In the genomic region with DNA sequence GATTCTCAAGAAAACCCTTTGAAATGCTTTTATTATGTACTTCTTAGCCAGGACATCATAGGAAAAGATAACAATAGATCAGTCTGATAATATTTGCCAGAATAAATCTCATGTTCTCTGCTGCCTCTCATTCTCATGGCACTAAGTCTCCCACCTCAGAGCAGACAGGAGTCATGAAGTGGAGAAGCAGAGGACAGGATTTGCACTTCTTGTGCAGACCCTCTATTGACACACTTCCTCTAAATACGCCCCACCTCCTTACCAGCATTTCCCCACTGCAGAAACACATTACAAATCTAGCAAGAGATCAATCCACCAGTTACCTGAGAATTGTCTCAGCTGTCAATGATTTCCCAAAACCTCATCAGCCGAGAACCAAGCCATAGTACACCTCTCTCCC, we compare ENCODE assay signal across 18 mouse cellular contexts. TPM values are rescaled to one million over a fixed set of nuclear protein-coding genes. Genes with fewer than 3 reads are reported as not detected.
DNase-seq lines count a peak whose midpoint lies in the region; ATAC-seq and TF ChIP-seq lines count a peak whose summit lies in the region.
"Had no signal": no experiment of that assay in that cellular context is flagged by ENCODE, and none has a peak within 500 bp of the region (broad histone marks: within the 10 kb centered on the region; RNA-seq: fewer than 3 reads in every experiment).

No protein-coding gene starts in this region.

- TF ChIP-seq CTCF in midbrain, postnatal 0 days (IDR thresholded peaks at IDR 0.05): no peak
- TF ChIP-seq CTCF in brain, embryonic 14.5 days (IDR thresholded peaks at IDR 0.05; ENCODE audit: borderline replicate concordance, extremely low read depth, insufficient read depth, insufficient read length): no peak

- H3K9ac ChIP-seq in midbrain, embryonic 12.5 days (replicated peaks): no peak overlapping the region
- no peak overlapping the region for H3K9ac ChIP-seq in midbrain, postnatal 0 days (replicated peaks; ENCODE audit: low read length, poor library complexity, severe bottlenecking)
- no peak overlapping the region for H3K9ac ChIP-seq in forebrain, embryonic 13.5 days
- H3K9ac ChIP-seq in midbrain, embryonic 16.5 days (ENCODE audit: low read depth, low read length): no peak overlapping the region
- H3K9ac ChIP-seq: embryonic facial prominence, embryonic 15.5 days; limb, embryonic 15.5 days; liver, embryonic 15.5 days had no signal

- no peak overlapping the region for H3K4me3 ChIP-seq in midbrain, embryonic 12.5 days
- H3K4me3 ChIP-seq in midbrain, postnatal 0 days (ENCODE audit: low read depth, low read length): no peak overlapping the region
- H3K4me3 ChIP-seq in forebrain, embryonic 13.5 days: no peak overlapping the region
- H3K4me3 ChIP-seq in midbrain, embryonic 16.5 days (ENCODE audit: low read depth, low read length): no peak overlapping the region
- H3K4me3 ChIP-seq: limb, embryonic 15.5 days; liver, embryonic 15.5 days had no signal

- peaks cover 7% of the 10 kb centered on the region for H3K4me1 ChIP-seq in midbrain, embryonic 12.5 days
- no peaks in the 10 kb centered on the region for H3K4me1 ChIP-seq in midbrain, postnatal 0 days (ENCODE audit: insufficient read depth, low read length)
- H3K4me1 ChIP-seq in forebrain, embryonic 13.5 days: peaks cover 13% of the 10 kb centered on the region
- H3K4me1 ChIP-seq in midbrain, embryonic 16.5 days (ENCODE audit: control insufficient read depth, insufficient read depth, low read length): peaks cover 3% of the 10 kb centered on the region; the same call in 1 of the 2 replicates
- H3K4me1 ChIP-seq: limb, embryonic 15.5 days; liver, embryonic 15.5 days had no signal

- TF ChIP-seq POLR2A in brain, embryonic 14.5 days (IDR thresholded peaks at IDR 0.05; ENCODE audit: borderline replicate concordance, extremely low read depth, insufficient read depth, insufficient read length, poor library complexity, severe bottlenecking): no peak

- H3K4me2 ChIP-seq in midbrain, embryonic 12.5 days (replicated peaks): no peak overlapping the region
- no peak overlapping the region for H3K4me2 ChIP-seq in midbrain, postnatal 0 days (ENCODE audit: low read depth, low read length, poor library complexity, severe bottlenecking)
- no peak overlapping the region for H3K4me2 ChIP-seq in forebrain, embryonic 13.5 days
- H3K4me2 ChIP-seq in midbrain, embryonic 16.5 days (ENCODE audit: low read length): no peak overlapping the region
- H3K4me2 ChIP-seq: liver, embryonic 15.5 days had no signal

- H3K9me3 ChIP-seq in midbrain, embryonic 12.5 days: no peaks in the 10 kb centered on the region
- no peaks in the 10 kb centered on the region for H3K9me3 ChIP-seq in midbrain, postnatal 0 days (ENCODE audit: low read length)
- no peaks in the 10 kb centered on the region for H3K9me3 ChIP-seq in forebrain, embryonic 13.5 days (replicated peaks)
- no peaks in the 10 kb centered on the region for H3K9me3 ChIP-seq in midbrain, embryonic 16.5 days (replicated peaks; ENCODE audit: control insufficient read depth, low read length, poor library complexity, severe bottlenecking)
- H3K9me3 ChIP-seq: embryonic facial prominence, embryonic 15.5 days; limb, embryonic 15.5 days; liver, embryonic 15.5 days had no signal

- ATAC-seq in midbrain, embryonic 12.5 days (ENCODE audit: low FRiP score, low read depth): peak; percentile 17; the same call in 1 of the 2 replicates
- no peak for ATAC-seq in midbrain, postnatal 0 days (ENCODE audit: low FRiP score)
- peak; percentile 3; the same call in 1 of the 2 replicates for ATAC-seq in forebrain, embryonic 13.5 days
- peak; percentile 30; the same call in 1 of the 2 replicates for ATAC-seq in midbrain, embryonic 16.5 days

- WGBS in midbrain, embryonic 12.5 days: 36% methylated on average over 2 of the region's 2 CpGs
- WGBS in midbrain, postnatal 0 days: 44% methylated on average over 2 of the region's 2 CpGs
- WGBS in forebrain, embryonic 13.5 days: 24% methylated on average over 2 of the region's 2 CpGs
- 24% methylated on average over 2 of the region's 2 CpGs for WGBS in midbrain, embryonic 16.5 days

- H3K27me3 ChIP-seq in midbrain, embryonic 12.5 days: no peaks in the 10 kb centered on the region
- no peaks in the 10 kb centered on the region for H3K27me3 ChIP-seq in midbrain, postnatal 0 days (ENCODE audit: insufficient read depth, low read length)
- no peaks in the 10 kb centered on the region for H3K27me3 ChIP-seq in forebrain, embryonic 13.5 days
- H3K27me3 ChIP-seq in midbrain, embryonic 16.5 days (ENCODE audit: control insufficient read depth, insufficient read depth, low read depth, low read length): no peaks in the 10 kb centered on the region
- H3K27me3 ChIP-seq: embryonic facial prominence, embryonic 15.5 days; limb, embryonic 15.5 days; liver, embryonic 15.5 days had no signal

- no peak overlapping the region for H3K27ac ChIP-seq in midbrain, embryonic 12.5 days (replicated peaks)
- no peak overlapping the region for H3K27ac ChIP-seq in midbrain, postnatal 0 days (ENCODE audit: low read depth, low read length)
- peak overlapping the region; percentile 77; the same call in 1 of the 2 replicates for H3K27ac ChIP-seq in forebrain, embryonic 13.5 days
- no peak overlapping the region for H3K27ac ChIP-seq in midbrain, embryonic 16.5 days (ENCODE audit: low read length)
- H3K27ac ChIP-seq: embryonic facial prominence, embryonic 15.5 days; liver, embryonic 15.5 days had no signal

- DNase-seq in midbrain, postnatal 0 days (ENCODE audit: low spot score): no peak
- peak; percentile 30 for DNase-seq in brain, embryonic 14.5 days (ENCODE audit: low read depth)
- no peak for DNase-seq in adrenal gland, adult (ENCODE audit: inconsistent age in 2 of 2, low spot score in 1 of 2)
- no peak for DNase-seq in layer of hippocampus, postnatal 36 days
- DNase-seq: adrenal gland, adult 8-10 months; heart, postnatal 10 days; kidney, adult 18-20 months; kidney, postnatal 10 days had no signal

- H3K36me3 ChIP-seq in midbrain, embryonic 12.5 days: no peaks in the 10 kb centered on the region
- H3K36me3 ChIP-seq in midbrain, postnatal 0 days (ENCODE audit: insufficient read depth, low read length): no peaks in the 10 kb centered on the region
- H3K36me3 ChIP-seq in forebrain, embryonic 13.5 days (ENCODE audit: poor library complexity, severe bottlenecking): no peaks in the 10 kb centered on the region
- H3K36me3 ChIP-seq in midbrain, embryonic 16.5 days (ENCODE audit: control insufficient read depth, insufficient read depth, low read length): no peaks in the 10 kb centered on the region
- H3K36me3 ChIP-seq: embryonic facial prominence, embryonic 15.5 days; limb, embryonic 15.5 days; liver, embryonic 15.5 days had no signal

RNA-seq across cellular contexts. Expression of a gene that starts 42.9 kb away (rescaled TPM):
- 1.2 and 1.3 TPM in 2 replicates for polyA plus RNA-seq in midbrain, embryonic 12.5 days (2016; fragmentation: Nextera tagmentation; extraction: Ambion mirVana)
- 12.3 and 20.2 TPM in 2 replicates for total RNA-seq in midbrain, postnatal 0 days (2014; rRNA removed)
- polyA plus RNA-seq in midbrain, postnatal 0 days (2015; fragmentation: Nextera tagmentation; extraction: Ambion mirVana): 12.8 and 13.6 TPM in 2 replicates
- polyA plus RNA-seq in brain, embryonic 14.5 days (2012; rRNA removed): 2.2 and 3.6 TPM in 2 replicates
- 4.7 and 4.8 TPM in 2 replicates for polyA plus RNA-seq in forebrain, embryonic 13.5 days (2015; fragmentation: Nextera tagmentation; extraction: Ambion mirVana)
- polyA plus RNA-seq in midbrain, embryonic 16.5 days (2015; fragmentation: Nextera tagmentation; extraction: Ambion mirVana): 8.4 and 8.9 TPM in 2 replicates
- total RNA-seq in layer of hippocampus, postnatal 36 days (2021): 100 to 1,000 TPM; 161 to 173 TPM
- total RNA-seq: monocyte, adult 5-6 weeks; neutrophil, adult 5-6 weeks had no signal
- polyA plus RNA-seq: C2C12; heart, embryonic 11.5 days had no signal
